Mouse (Mus musculus) neural tube, embryonic 10.5 days (tissue): ENCODE results near the gene Atg4c.

Experiments
- DNase-seq: peaks from one replicate; pipeline ENCODE4 v3.0.0-alpha.2; 2017; ENCODE audit warnings: low spot score; ENCODE audit errors: extremely low spot score

The Atg4c gene

DNA sequence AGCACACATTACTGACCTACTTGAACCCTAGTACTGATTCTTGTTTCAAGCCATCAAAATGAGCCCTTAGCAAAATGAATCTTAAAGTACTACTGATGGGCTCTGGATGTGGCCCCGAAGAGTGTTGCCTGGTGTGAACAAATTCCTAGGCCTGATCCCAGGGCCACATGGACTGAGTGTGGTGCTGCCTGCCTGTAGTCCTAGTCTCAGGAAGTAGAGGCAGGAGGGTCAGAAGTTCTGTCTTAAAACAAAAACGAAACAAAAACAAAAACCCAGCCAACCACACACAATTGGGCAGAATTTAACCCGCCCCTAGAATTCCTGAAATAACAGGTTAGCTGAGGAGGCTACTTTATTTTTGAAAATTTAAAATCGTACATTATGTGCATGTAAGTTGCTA lies 8.4 kb upstream of the Atg4c start:
- no peak for DNase-seq

DNA sequence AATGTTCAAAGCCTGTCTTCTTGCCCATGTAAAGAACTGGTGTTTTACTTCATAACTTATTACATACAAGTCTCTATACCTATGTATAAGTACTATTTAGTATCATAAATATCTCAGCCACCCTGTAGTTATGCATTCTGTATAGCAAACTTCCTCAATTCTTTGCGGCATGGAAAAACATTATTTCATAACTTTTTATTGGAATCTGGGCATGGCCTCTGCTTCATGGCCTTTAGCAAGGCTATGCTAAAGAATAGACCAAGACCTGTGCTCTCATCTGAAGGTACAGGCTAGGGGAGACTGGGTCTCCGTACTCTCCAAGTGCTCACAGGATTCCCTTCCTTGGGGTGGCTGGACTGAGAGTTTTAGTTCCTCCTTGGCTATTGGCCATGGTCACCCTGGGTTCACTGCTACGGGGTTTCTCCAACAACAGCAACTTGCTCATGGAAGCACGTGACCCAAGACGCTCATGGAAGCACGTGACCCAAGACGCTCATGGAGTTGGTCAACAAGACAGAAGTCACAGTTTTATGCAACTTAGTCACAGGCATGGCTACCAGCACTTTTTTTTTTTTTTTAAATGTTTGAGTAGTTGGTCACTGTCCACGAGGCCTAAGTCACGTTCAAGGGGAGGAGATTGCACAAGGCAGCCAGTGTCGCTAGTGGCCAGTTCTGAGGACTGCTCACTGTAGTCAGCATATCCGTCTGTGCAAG lies 7.2 kb upstream of the Atg4c start:
- DNase-seq, result no peak

- DNase-seq, result no peak
Observed at GRCm38 (mm10) chr4:99192640-99193039, 1.1 kb upstream of the Atg4c start.

DNA sequence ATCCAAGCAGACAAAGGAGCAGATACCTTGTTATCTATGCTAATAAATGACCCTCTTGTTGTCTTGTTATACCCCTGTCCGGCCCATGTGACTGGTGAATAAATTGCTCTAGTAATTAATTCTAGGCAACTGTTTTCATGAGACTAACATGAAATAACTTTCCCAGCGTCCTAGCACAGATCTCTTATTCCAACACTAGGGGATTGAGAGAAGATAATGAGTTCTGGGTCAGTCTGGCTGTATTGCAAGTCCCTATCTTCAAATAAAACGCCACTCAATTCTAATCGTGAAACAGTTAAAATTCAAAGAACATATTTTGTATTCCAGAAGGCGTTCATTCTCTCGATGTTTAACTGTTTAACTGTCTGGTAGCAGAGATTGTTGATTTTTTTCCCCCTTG lies 520 bp upstream of the Atg4c start:
- DNase-seq, result no peak

- DNase-seq, result no peak
Observed at GRCm38 (mm10) chr4:99194826-99195225, 1.1 kb downstream of the Atg4c start.

- DNase-seq, result no peak
Observed at GRCm38 (mm10) chr4:99198721-99199120, 5.0 kb downstream of the Atg4c start.

DNA sequence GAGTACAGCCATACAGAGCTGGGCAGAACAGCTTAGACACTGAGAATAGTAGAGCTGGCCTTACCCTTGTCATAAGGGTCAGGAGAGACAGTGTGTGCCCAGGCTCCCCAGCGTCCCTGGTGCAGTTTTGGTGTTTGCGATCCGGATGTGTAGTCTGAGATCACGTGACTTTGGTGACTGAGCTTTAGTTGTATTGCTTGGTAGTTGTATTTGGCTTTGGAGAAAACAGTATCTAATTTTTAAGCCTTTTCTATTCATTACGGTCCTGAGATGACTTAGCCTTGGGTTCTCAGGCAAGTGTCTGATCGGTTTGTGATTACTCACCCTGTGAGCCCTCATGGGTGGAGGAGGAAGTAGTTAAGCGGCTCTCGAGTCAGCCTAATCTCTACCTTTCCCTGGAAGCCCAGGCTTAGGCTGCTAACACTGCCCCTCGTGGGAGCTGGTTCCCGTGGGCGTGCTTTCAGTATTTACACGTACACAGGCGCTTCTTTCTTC lies 6.1 kb downstream of the Atg4c start:
- DNase-seq, result no peak

DNA sequence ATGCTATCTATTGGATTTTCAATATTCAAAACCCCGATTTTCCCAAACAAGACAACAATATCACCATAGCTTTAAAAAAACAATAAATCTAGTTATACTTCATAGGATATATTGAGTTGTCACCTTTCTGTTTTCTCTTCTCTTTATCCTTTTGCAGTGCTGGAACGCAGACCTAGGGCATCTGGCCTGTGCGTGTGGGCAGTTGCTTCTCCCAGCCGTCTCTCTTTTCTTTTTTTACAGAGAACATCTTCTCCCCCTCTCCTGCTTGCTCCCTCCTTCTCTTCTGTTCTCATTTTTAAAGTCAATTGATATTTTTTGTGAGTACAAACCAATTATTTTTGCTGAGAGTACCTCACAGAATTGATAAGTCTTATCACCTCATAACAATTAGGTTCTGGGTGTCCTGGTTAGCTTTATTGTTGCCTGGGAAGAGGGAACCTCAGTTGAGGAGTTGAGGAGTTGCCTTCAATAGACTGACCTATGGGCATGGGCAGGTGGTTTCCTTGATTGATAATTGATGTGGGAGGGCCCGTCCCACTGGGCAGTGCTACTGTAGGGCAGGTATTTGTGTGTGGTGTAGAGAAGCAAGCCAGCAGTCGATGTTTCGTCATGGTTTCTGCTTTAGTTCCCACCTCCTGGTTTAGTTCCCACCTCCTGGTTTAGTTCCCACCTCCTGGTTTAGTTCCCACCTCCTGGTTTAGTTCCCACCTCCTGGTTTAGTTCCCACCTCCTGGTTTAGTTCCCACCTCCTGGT lies 6.8 kb downstream of the Atg4c start:
- no peak for DNase-seq

DNA sequence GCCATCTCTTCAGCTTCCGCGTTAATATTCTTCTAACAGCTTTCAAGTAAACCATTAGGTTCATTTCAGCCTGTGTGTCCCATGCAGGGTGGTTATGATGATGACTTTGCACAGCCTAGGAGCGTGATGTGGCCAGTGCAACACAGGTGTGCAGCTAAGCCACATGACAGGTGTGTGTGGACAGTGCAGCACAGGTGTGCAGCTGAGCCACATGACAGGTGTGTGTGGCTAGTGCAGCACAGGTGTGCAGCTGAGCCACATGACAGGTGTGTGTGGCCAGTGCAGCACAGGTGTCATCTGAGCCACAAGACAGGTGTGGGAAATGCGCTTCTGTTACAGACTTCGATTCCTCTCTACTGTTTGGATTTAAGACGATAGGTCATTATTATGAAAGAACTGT lies 12.0 kb downstream of the Atg4c start:
- DNase-seq, result no peak

- no peak for DNase-seq
Observed at GRCm38 (mm10) chr4:99206356-99206755, 12.6 kb downstream of the Atg4c start.

DNA sequence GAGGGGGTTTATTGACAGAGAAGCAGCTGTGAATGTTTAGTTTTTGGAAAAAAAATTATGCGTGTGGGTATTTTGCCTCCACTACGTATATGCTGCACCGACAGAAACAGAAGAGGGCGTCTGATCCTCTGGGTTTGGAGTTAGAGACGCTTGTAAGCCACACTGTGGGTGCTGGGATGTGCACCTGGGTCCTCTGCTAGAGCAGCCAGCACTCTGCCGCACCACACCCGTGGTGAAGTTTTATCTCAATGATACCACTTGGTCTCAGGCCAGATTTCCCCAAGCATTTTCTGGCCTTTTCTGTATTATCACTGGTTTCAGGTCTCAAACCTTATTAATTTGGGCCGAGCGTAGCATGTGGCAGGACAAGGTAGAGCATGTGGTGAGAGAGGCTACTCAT lies 16.4 kb downstream of the Atg4c start:
- no peak for DNase-seq

- DNase-seq, result no peak
Observed at GRCm38 (mm10) chr4:99211606-99212005, 17.9 kb downstream of the Atg4c start.

DNA sequence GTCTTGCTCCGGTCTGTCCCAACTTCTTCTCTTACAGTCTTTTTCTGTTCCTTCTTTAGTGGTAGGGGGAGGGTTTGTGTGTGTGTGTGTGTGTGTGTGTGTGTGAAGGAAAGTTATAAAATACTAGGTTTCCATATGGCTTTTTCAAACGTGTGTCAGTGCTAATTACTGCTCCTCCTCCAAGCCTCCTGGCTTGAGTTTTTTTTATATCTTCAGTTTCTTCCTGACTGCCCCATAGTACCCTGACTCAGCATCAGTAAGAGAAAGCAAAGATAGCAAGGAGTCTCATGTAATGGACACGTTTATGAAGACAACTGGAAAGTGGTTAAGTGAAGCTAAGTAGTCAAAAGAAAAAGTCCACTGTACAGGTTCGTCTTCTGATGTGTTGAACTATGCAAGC lies 19.4 kb downstream of the Atg4c start:
- DNase-seq, result no peak

GRCm38 (mm10) chr4:99222221-99222620 lies 28.5 kb downstream of the Atg4c start:
- DNase-seq, result no peak

DNA sequence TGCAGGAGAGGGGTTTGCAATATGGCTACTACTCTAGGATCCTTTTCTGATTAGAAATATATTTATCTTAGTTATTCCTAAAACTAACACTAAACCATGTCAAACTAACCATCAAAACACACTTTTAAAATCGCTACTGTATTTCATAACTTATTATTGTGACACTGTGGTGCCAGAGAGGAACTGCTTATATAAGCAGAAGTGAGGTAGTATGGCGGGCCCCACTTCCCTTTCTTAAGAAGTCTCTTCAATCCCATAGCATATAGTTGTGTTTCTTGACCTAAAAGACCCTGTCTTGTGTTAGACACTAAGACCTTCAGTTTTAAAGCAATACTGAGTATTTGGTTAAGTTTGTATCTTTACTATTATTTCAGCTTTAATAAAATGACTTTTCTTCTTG lies 31.1 kb downstream of the Atg4c start:
- no peak for DNase-seq

- no peak for DNase-seq
Observed at GRCm38 (mm10) chr4:99227226-99227625, 33.5 kb downstream of the Atg4c start.

DNA sequence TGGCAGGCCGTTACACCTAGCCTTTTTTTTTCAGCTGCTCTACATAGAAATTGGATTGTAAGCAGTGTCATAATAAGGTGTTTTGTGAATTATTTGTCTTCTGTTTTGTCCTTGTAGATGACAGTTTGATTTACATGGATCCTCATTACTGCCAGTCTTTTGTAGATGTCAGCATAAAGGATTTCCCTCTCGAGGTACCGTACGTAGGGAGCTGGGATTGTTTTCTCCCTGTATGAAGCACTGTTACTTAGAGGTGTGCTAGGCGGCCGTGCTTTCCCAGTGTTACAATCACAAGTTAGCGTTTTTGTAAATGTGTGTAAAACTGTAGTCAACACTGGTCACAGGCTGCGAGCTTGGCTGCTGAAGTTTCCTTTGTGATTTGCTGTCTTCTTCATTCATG lies 35.6 kb downstream of the Atg4c start:
- DNase-seq, result no peak

GRCm38 (mm10) chr4:99235203-99235856 lies 41.6 kb downstream of the Atg4c start:
- DNase-seq, result no peak

DNA sequence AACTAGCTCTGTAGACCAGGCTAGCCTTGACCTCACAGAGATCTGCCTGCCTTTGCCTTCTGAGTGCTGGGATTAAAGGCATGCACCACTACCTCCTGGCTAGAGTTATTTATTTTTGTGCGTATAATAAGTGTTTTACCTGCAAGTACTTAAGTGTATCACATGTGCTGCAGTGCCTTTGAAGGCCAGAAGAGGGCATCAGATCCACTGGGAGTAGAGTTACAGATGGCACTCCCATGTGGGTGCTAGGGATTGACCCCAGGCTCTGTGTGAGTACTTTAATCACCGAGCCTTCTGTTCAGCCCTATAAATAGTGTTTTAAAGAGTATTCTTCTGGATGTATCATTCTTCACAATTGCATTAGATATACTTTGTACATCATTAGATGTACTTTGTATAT lies 44.6 kb downstream of the Atg4c start:
- DNase-seq, result no peak

- no peak for DNase-seq
Observed at GRCm38 (mm10) chr4:99241674-99242073, 47.9 kb downstream of the Atg4c start.

DNA sequence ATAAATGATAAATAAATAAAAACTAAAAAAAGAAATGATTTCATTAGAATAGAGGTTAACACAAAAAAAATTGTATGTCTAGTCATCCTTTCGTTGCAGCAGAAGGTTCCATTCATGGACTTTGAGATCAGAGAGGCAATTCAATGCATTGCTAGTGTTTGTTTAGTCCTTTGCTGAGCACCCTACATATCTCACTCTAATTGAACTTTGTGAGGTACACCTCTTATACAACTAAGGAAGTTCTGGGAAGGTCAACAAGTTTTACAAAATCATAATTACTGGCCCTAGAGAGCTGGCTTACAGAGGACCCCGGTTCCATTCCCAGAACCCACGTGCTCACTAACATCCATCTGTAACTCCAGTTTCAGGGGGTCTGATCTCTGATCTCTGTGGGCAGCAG lies 55.6 kb downstream of the Atg4c start:
- DNase-seq, result no peak

DNA sequence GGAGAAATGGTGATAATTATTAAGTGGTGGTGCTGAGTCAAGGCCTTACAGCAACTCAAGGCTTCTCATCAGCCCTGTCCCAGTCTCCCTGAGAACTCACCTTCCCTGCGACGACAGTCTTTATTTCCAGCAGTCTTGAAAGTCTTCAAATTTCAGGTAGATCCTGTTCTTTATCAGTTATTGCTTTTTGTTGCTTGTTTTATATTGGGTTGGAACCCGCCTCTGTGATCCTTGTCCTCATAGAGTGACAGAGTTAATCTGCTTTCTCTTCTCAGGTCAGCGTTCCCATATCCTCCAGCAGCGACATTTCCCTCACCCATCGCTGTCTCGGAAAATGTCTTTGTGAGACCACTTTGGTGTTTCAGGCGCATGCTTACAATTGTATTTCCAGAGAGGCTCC lies 56.1 kb downstream of the Atg4c start:
- no peak for DNase-seq
